Mouse (Mus musculus): Measurements from ENCODE around the gene Stx12. TPM values are rescaled to one million over a fixed set of nuclear protein-coding genes. Genes with fewer than 3 reads are reported as not detected.
A peak's percentile ranks its signal among the peaks of the same experiment; 100 is the strongest.

Gene Stx12
- polyA plus RNA-seq, 1 experiment = 118 TPM

GRCm38 (mm10) chr4:132904765-132905309 lies 20.5 kb upstream of the Stx12 start:
- no peak for DNase-seq (ENCODE audit: low read depth)
- no peak for TF ChIP-seq POLR2A (IDR thresholded peaks at IDR 0.05; ENCODE audit: borderline replicate concordance, extremely low read depth, insufficient read depth, insufficient read length, poor library complexity, severe bottlenecking)
- no peak for TF ChIP-seq CTCF (IDR thresholded peaks at IDR 0.05; ENCODE audit: borderline replicate concordance, extremely low read depth, insufficient read depth, insufficient read length)

GRCm38 (mm10) chr4:132904071-132904470 lies 19.8 kb upstream of the Stx12 start:
- DNase-seq (ENCODE audit: low read depth) = no peak
- TF ChIP-seq POLR2A (IDR thresholded peaks at IDR 0.05; ENCODE audit: borderline replicate concordance, extremely low read depth, insufficient read depth, insufficient read length, poor library complexity, severe bottlenecking) (no peak), CTCF (IDR thresholded peaks at IDR 0.05; ENCODE audit: borderline replicate concordance, extremely low read depth, insufficient read depth, insufficient read length) (no peak)

GRCm38 (mm10) chr4:132898197-132898596 lies 13.9 kb upstream of the Stx12 start:
- no peak for TF ChIP-seq CTCF (IDR thresholded peaks at IDR 0.05; ENCODE audit: borderline replicate concordance, extremely low read depth, insufficient read depth, insufficient read length)
- no peak for TF ChIP-seq POLR2A (IDR thresholded peaks at IDR 0.05; ENCODE audit: borderline replicate concordance, extremely low read depth, insufficient read depth, insufficient read length, poor library complexity, severe bottlenecking)

GRCm38 (mm10) chr4:132894402-132894801 lies 10.1 kb upstream of the Stx12 start:
- DNase-seq (ENCODE audit: low read depth) = peak; percentile 67
- no peak for TF ChIP-seq CTCF (IDR thresholded peaks at IDR 0.05; ENCODE audit: borderline replicate concordance, extremely low read depth, insufficient read depth, insufficient read length)
- TF ChIP-seq POLR2A (IDR thresholded peaks at IDR 0.05; ENCODE audit: borderline replicate concordance, extremely low read depth, insufficient read depth, insufficient read length, poor library complexity, severe bottlenecking) = no peak

More at GRCm38 (mm10) chr4:132898197-132898596, 13.9 kb upstream of the Stx12 start:
- no peak for DNase-seq (ENCODE audit: low read depth)

GRCm38 (mm10) chr4:132884844-132885374 lies 600 bp upstream of the Stx12 start:
- TF ChIP-seq POLR2A (IDR thresholded peaks at IDR 0.05; ENCODE audit: borderline replicate concordance, extremely low read depth, insufficient read depth, insufficient read length, poor library complexity, severe bottlenecking) = no peak
- TF ChIP-seq CTCF (IDR thresholded peaks at IDR 0.05; ENCODE audit: borderline replicate concordance, extremely low read depth, insufficient read depth, insufficient read length) = no peak
- DNase-seq (ENCODE audit: low read depth) = no peak

GRCm38 (mm10) chr4:132883561-132884063 lies 697 bp downstream of the Stx12 start:
- peak; percentile 22 for DNase-seq (ENCODE audit: low read depth)
- TF ChIP-seq CTCF (IDR thresholded peaks at IDR 0.05; ENCODE audit: borderline replicate concordance, extremely low read depth, insufficient read depth, insufficient read length) = no peak
- TF ChIP-seq POLR2A (IDR thresholded peaks at IDR 0.05; ENCODE audit: borderline replicate concordance, extremely low read depth, insufficient read depth, insufficient read length, poor library complexity, severe bottlenecking) = no peak

- no peak for TF ChIP-seq CTCF (IDR thresholded peaks at IDR 0.05; ENCODE audit: borderline replicate concordance, extremely low read depth, insufficient read depth, insufficient read length)
- TF ChIP-seq POLR2A (IDR thresholded peaks at IDR 0.05; ENCODE audit: borderline replicate concordance, extremely low read depth, insufficient read depth, insufficient read length, poor library complexity, severe bottlenecking) = no peak
- DNase-seq (ENCODE audit: low read depth) = no peak
Observed at GRCm38 (mm10) chr4:132874363-132875097, 9.8 kb downstream of the Stx12 start.

GRCm38 (mm10) chr4:132873481-132874362 lies 10.6 kb downstream of the Stx12 start:
- DNase-seq (ENCODE audit: low read depth) = no peak
- TF ChIP-seq CTCF (IDR thresholded peaks at IDR 0.05; ENCODE audit: borderline replicate concordance, extremely low read depth, insufficient read depth, insufficient read length) (no peak), POLR2A (IDR thresholded peaks at IDR 0.05; ENCODE audit: borderline replicate concordance, extremely low read depth, insufficient read depth, insufficient read length, poor library complexity, severe bottlenecking) (no peak)

GRCm38 (mm10) chr4:132871116-132871515 lies 13.2 kb downstream of the Stx12 start:
- TF ChIP-seq CTCF (IDR thresholded peaks at IDR 0.05; ENCODE audit: borderline replicate concordance, extremely low read depth, insufficient read depth, insufficient read length) = no peak
- TF ChIP-seq POLR2A (IDR thresholded peaks at IDR 0.05; ENCODE audit: borderline replicate concordance, extremely low read depth, insufficient read depth, insufficient read length, poor library complexity, severe bottlenecking) = no peak
- DNase-seq (ENCODE audit: low read depth) = no peak

GRCm38 (mm10) chr4:132864856-132865255 lies 19.5 kb downstream of the Stx12 start:
- TF ChIP-seq CTCF (IDR thresholded peaks at IDR 0.05; ENCODE audit: borderline replicate concordance, extremely low read depth, insufficient read depth, insufficient read length) (no peak), POLR2A (IDR thresholded peaks at IDR 0.05; ENCODE audit: borderline replicate concordance, extremely low read depth, insufficient read depth, insufficient read length, poor library complexity, severe bottlenecking) (no peak)
- no peak for DNase-seq (ENCODE audit: low read depth)

- TF ChIP-seq CTCF (IDR thresholded peaks at IDR 0.05; ENCODE audit: borderline replicate concordance, extremely low read depth, insufficient read depth, insufficient read length) = no peak
- DNase-seq (ENCODE audit: low read depth) = no peak
Observed at GRCm38 (mm10) chr4:132863012-132863411, 21.3 kb downstream of the Stx12 start.

All from brain, embryonic 14.5 days (tissue).